Mouse (Mus musculus) liver, adult 2 months (tissue): ENCODE measurements around the gene Itgb5.

Source experiments
- CTCF ChIP-seq: fragments of 200-500 bp; IDR thresholded peaks from 2 replicates; pipeline ENCODE4 v1.5.1; 2011; ENCODE audit warnings: low read depth, low read length, control low read depth
- POLR2A ChIP-seq: fragments of 200-500 bp; IDR thresholded peaks from 2 replicates; pipeline ENCODE4 v1.6.1; 2011; ENCODE audit warnings: low read length, control low read depth; ENCODE audit not compliant: insufficient read depth; ENCODE audit errors: extremely low read depth

DNA sequence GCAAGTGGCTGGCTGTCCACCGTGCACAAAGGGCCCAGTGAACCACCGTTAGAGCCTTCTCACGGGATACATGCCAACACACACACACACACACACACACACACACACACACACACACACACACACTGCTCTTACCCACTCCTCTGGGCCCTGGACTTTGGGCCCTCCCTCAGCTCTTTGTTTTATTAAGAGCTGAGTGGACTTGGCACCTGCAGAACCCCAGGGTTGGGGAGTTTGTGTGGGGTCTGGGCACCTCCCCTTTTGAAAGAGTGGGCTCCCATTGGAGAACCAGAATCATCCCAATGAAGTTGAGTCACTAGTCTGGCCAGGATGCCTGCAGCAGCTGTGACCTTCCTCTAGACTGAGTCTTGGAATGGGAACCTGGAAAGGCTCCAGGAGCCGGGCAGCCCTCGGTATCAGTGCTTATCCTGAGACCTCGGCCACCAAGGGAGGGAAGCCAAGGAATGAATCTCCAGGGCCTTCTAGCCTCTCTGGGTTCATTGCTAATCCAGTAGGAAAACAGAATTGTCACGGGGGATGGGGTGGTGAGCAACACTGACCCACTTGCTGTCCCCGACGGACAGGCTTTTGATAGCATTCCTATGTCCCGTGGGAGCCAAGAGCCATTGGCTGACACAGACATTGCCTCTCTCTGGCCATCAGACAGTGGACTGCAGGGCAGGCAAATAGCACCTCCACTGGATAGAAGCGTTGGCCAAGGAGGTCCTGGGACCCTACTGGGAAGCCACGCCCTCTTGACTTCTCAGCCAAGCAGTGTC, 87.2 kb downstream of the Itgb5 start:
- TF ChIP-seq POLR2A, result no peak
- TF ChIP-seq CTCF, result no peak; the same call in 1 of the 2 replicates
